Mouse (Mus musculus) kidney, adult 2 months (tissue): ENCODE measurements at regions not wholly inside any gene's neighbourhood (a gene's known extent, or its start where the extent isn't known, plus 50 kb on each side); places are given as distances from the start of the nearest gene placed in this dataset.

Experiments used
- DNase-seq: peaks from one replicate; pipeline ENCODE4 v3.0.0; 2021
- H3K27ac ChIP-seq: fragments of 200-500 bp; 2 replicates; pipeline ENCODE4 v1.5.1; 2012; ENCODE audit warnings: low read depth, low read length, control low read depth, inconsistent platforms; ENCODE audit not compliant: insufficient read depth
- H3K27me3 ChIP-seq: fragments of 200-500 bp; replicated peaks from 2 replicates; pipeline ENCODE4 v1.6.1; 2012; ENCODE audit warnings: mild to moderate bottlenecking, moderate library complexity, low read length, inconsistent platforms; ENCODE audit not compliant: control insufficient read depth, insufficient read depth
- H3K36me3 ChIP-seq: fragments of 200-500 bp; 2 replicates; pipeline ENCODE4 v1.6.1; 2012; ENCODE audit warnings: mild to moderate bottlenecking, moderate library complexity, low read length, inconsistent platforms; ENCODE audit not compliant: control insufficient read depth, insufficient read depth
- H3K4me1 ChIP-seq: fragments of 200-500 bp; 2 replicates; pipeline ENCODE4 v1.6.1; 2011; ENCODE audit warnings: low read length; ENCODE audit not compliant: control insufficient read depth, insufficient read depth
- H3K4me3 ChIP-seq: fragments of 200-500 bp; 2 replicates; pipeline ENCODE4 v1.5.1; 2011; ENCODE audit warnings: mild to moderate bottlenecking, low read depth, low read length, control low read depth; ENCODE audit not compliant: insufficient read depth
- CTCF ChIP-seq: fragments of 200-500 bp; conservative IDR thresholded peaks from 2 replicates; pipeline ENCODE4 v1.5.1; 2011; ENCODE audit warnings: low read depth, mild to moderate bottlenecking, control low read depth, low read length, moderate library complexity, mixed read lengths; ENCODE audit not compliant: insufficient read depth, insufficient read length
- POLR2A ChIP-seq: fragments of 200-500 bp; IDR thresholded peaks from one replicate; pipeline ENCODE4 v1.6.1; 2011; ENCODE audit warnings: low read depth, low read length, control low read depth
- WGBS: fragments of 180-500 bp; shearing (Covaris S2); methylation state at CpG from one replicate; pipeline ENCODE4 v1.1.7; 2018; 5-methylcytosine and 5-hydroxymethylcytosine counted together

DNA sequence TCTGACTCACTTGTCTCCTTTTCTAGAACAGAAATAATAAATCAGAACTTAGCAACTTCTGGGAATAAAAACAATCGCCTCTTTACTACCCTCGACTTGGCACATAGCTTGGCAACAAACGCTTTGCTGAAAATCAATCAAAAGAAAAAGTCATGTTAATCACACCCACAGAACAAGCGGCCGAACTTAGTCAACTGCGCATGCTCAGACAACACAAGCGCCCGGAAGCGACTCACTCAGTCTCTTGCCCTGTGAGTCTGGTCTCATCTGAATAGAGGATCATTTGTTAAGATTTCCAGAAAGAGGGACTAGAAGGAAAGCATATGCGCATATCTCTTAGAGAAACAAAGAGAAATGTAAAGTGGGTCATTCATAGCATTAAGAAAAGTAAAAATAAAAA, 375.8 kb downstream of the Gpd2 start:
- H3K27ac ChIP-seq = no peak overlapping the region
- no peaks in the 10 kb centered on the region for H3K27me3 ChIP-seq
- 62% methylated on average over 10 of the region's 10 CpGs for WGBS
- TF ChIP-seq POLR2A (no peak), CTCF (no peak)
- no peak overlapping the region for H3K4me3 ChIP-seq
- no peak for DNase-seq
- no peaks in the 10 kb centered on the region for H3K36me3 ChIP-seq
- H3K4me1 ChIP-seq = no peaks in the 10 kb centered on the region

DNA sequence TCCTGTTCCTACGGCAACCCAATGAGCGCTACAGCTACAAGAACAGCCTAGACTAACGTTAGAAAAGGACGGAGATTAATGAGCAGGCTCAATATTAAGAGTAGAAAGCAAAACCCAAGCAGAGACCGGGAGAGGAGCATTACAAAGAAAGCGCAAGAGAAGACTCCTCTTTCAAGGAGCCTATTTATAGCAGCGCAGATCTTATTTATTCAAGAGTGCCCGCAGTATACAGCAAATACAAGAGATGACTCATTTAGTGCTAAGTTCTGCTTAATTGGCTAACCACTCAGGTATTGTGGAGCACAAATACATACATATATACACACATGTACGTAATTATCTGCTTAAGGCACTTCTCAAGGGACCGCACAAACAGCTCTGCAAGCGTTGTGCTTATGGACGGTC, 377.2 kb downstream of the Gpd2 start:
- H3K4me1 ChIP-seq = no peaks in the 10 kb centered on the region

DNA sequence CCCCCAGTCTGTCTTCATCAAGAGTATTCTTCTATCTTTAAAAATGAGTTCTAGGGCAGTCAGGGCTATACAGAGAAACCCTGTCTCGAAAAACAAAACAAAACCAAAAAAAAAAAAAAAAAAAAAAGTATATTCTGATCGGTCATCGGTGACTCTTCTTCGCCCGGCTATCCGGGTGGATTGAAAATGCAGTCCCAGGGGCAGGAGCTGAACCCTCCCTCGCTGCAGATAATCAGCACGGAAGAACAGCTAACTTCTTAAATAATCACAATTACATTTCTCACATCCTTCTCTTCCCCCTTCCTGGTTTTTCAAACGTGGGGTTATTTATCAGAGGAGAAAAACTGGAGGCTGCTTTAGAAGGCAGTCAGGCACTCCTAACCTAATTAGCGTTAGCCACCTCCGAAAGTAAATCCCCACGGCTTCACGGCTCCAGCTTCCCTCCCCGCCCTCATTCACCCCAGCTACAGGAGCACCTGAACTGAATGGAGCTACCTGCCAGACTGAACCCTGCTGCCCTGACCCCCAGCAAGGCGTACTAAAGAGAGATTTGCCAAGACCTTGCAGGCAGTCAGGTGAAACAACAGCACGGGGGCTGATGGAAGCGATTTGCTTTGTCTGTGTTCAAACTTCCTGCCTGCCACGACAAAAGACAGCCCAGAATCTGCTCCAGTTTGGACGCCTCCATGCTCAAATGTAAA, 379.2 kb downstream of the Gpd2 start:
- Histone ChIP-seq H3K27ac (no peak overlapping the region), H3K4me1 (no peaks in the 10 kb centered on the region), H3K27me3 (no peaks in the 10 kb centered on the region), H3K4me3 (no peak overlapping the region), H3K36me3 (no peaks in the 10 kb centered on the region)
- TF ChIP-seq POLR2A = no peak
- no peak for TF ChIP-seq CTCF
- peak; percentile 10 for DNase-seq
- 5% methylated on average over 19 of the region's 19 CpGs for WGBS

More for the DNA sequence above, 377.2 kb downstream of the Gpd2 start:
- TF ChIP-seq CTCF = no peak
- TF ChIP-seq POLR2A = no peak
- Histone ChIP-seq H3K4me3 (no peak overlapping the region), H3K36me3 (no peaks in the 10 kb centered on the region), H3K27ac (no peak overlapping the region), H3K27me3 (no peaks in the 10 kb centered on the region)
- 84% methylated on average over 12 of the region's 12 CpGs for WGBS
- DNase-seq = no peak

DNA sequence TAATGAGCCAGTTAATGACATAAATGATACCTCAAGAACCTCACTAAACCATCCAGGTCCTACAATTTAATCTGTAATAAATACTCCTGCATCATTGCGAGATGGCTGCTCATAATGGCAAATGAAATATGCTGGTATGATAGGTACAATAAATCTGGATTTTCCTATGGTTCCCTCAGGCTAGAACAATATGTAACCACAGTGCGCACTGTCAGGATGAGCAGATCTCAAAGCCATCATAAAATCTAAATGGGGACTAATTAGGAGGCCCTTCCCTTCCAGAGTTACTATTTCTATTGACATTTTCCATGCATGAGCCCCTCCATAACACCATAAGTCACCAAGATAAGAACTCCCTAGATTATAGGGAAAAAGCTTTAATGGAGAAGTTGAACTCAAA, 379.8 kb downstream of the Gpd2 start:
- Histone ChIP-seq H3K27me3 (no peaks in the 10 kb centered on the region), H3K27ac (no peak overlapping the region), H3K4me1 (no peaks in the 10 kb centered on the region), H3K36me3 (no peaks in the 10 kb centered on the region), H3K4me3 (no peak overlapping the region)
- no peak for DNase-seq
- 80% methylated on average over 2 of the region's 2 CpGs for WGBS
- TF ChIP-seq POLR2A = no peak
- TF ChIP-seq CTCF = no peak

DNA sequence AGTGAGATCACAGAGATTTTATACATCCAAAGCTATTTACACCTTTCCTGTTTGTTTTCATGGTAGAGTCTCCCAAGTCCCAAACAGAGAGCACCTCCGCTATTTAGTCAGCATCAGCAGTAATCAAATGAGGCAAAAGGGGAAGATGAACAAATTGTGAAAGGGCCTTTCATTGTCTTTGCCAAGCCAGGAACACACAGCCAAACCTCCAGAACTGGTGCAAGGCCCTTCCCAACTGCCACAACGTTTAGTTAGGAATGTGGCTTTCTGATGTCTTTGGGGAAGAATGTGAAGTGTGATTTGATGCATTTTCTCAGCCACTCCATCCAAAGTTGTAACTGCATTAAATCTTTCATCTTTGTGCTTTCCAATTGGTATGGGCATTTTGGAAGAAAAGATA, 353.6 kb upstream of the Galnt5 start:
- no peaks in the 10 kb centered on the region for H3K4me1 ChIP-seq
- no peak for DNase-seq
- 57% methylated on average over 2 of the region's 2 CpGs for WGBS
- no peaks in the 10 kb centered on the region for H3K27me3 ChIP-seq
- no peak overlapping the region for H3K27ac ChIP-seq
- no peaks in the 10 kb centered on the region for H3K36me3 ChIP-seq
- TF ChIP-seq CTCF (no peak), POLR2A (no peak)
- H3K4me3 ChIP-seq = no peak overlapping the region

DNA sequence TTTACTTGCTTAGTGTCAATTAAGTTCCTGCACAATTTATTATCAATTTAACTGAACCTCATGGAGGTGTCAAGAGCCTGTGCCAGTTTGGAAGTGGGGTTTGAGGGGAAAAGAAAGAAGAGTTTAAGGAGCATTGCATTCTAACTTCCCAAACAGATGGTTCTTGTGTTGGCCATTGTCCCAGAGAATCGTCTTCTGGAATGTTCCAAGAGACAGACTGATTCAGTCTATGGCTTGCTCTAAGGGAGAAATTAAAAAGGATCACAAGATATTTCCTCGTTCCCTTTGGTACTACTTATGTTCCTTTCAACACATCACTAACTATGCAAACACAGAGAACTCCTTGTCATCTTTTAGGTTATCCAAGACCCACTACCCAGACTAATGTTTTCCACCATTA, 353.1 kb upstream of the Galnt5 start:
- 69% methylated on average over 2 of the region's 2 CpGs for WGBS
- Histone ChIP-seq H3K4me1 (no peaks in the 10 kb centered on the region), H3K4me3 (no peak overlapping the region), H3K27ac (no peak overlapping the region), H3K27me3 (no peaks in the 10 kb centered on the region), H3K36me3 (no peaks in the 10 kb centered on the region)
- no peak for DNase-seq
- TF ChIP-seq CTCF (no peak), POLR2A (no peak)

DNA sequence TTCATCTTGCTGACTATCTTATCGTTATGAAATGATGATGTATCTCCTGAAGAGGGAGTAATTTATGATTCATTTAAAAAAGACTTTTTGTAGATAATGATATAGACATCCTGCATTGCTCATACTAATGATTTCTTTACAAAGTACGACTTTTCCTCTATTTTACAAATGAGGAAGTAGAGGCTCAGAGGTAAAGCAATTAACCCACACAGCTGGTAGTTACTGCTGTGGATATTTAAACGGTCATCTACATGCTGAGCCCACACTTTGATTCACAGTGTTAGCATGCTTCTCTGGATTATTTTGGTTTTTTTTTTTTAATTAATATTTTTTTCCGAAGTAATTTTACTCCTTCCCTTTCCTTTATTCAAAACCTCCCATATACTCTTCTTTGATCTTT, 348.7 kb upstream of the Galnt5 start:
- Histone ChIP-seq H3K36me3 (no peaks in the 10 kb centered on the region), H3K4me3 (no peak overlapping the region), H3K27me3 (no peaks in the 10 kb centered on the region), H3K27ac (no peak overlapping the region), H3K4me1 (no peaks in the 10 kb centered on the region)
- TF ChIP-seq POLR2A (no peak), CTCF (no peak)
- DNase-seq = no peak
- 74% methylated on average over 4 of the region's 4 CpGs for WGBS
